Mouse (Mus musculus) hindbrain, embryonic 14.5 days (tissue): Measurements from ENCODE around the gene Dennd1a. TPM values are rescaled to one million over a fixed set of nuclear protein-coding genes. Genes with fewer than 3 reads are reported as not detected.
A peak's percentile ranks its signal among the peaks of the same experiment; 100 is the strongest.

Experiments
- ATAC-seq: fragments of 200-750 bp; cut with Nextera tagmentation; 2 replicates; pipeline ENCODE4 v1.8.0; 2017; ENCODE audit warnings: moderate number of reproducible peaks, mild to moderate bottlenecking, moderate TSS enrichment, moderate library complexity; ENCODE audit not compliant: low FRiP score
- DNase-seq: peaks from one replicate; pipeline ENCODE4 v3.0.0-alpha.2; 2015; ENCODE audit warnings: low spot score
- H3K27ac ChIP-seq: fragments of 300-500 bp; sonication (generic); 2 replicates; pipeline ENCODE4 v1.5.1; 2014; ENCODE audit warnings: mild to moderate bottlenecking, moderate library complexity
- H3K27me3 ChIP-seq: fragments of 300-500 bp; sonication (generic); 2 replicates; pipeline ENCODE4 v1.6.1; 2014; ENCODE audit warnings: mild to moderate bottlenecking, low read length, mixed read lengths; ENCODE audit not compliant: control insufficient read depth, insufficient read depth
- H3K36me3 ChIP-seq: fragments of 300-500 bp; sonication (generic); replicated peaks from 2 replicates; pipeline ENCODE4 v1.6.1; 2014; ENCODE audit not compliant: control insufficient read depth, insufficient read depth
- H3K4me1 ChIP-seq: fragments of 300-500 bp; sonication (generic); replicated peaks from 2 replicates; pipeline ENCODE4 v1.6.1; 2014; ENCODE audit warnings: antibody characterized with exemption, low read length, mixed read lengths; ENCODE audit not compliant: control insufficient read depth, insufficient read depth
- H3K4me2 ChIP-seq: fragments of 300-500 bp; sonication (generic); replicated peaks from 2 replicates; pipeline ENCODE4 v1.6.1; 2014; ENCODE audit warnings: mild to moderate bottlenecking, moderate library complexity
- H3K4me3 ChIP-seq: fragments of 300-500 bp; sonication (generic); replicated peaks from 2 replicates; pipeline ENCODE4 v1.5.1; 2014; ENCODE audit warnings: mild to moderate bottlenecking, low read length
- H3K9ac ChIP-seq: fragments of 300-500 bp; sonication (generic); 2 replicates; pipeline ENCODE4 v1.6.1; 2014
- H3K9me3 ChIP-seq: fragments of 300-500 bp; sonication (generic); 2 replicates; pipeline ENCODE4 v1.6.1; 2016; ENCODE audit warnings: low read length; ENCODE audit not compliant: control insufficient read depth
- WGBS: fragments of 180-500 bp; shearing (Covaris S2); extraction: QIAGEN DNeasy Blood & Tissue Kit; methylation state at CpG from one replicate; pipeline ENCODE4 v1.1.7; 2014; 5-methylcytosine and 5-hydroxymethylcytosine counted together
- polyA plus RNA-seq: library from polyadenylated mRNA; unstranded; fragments of >200 nt; fragmentation: Nextera tagmentation; extraction: Ambion mirVana; gene quantifications from 2 replicates; pipeline ENCODE4 v1.2.1, GENCODE M21; 2014

Gene Dennd1a
- polyA plus RNA-seq, 1 experiment from 2014 or later: 16.7 TPM

GRCm38 (mm10) chr2:38139536-38139935 is 147.7 kb downstream of the Dennd1a start:
- ATAC-seq (no peak), DNase-seq (no peak)
- WGBS: 50% methylated on average over 3 of the region's 3 CpGs
- Histone ChIP-seq H3K4me1 (peaks cover 9% of the 10 kb centered on the region), H3K4me2 (no peak overlapping the region), H3K27ac (no peak overlapping the region), H3K36me3 (no peaks in the 10 kb centered on the region), H3K9ac (no peak overlapping the region), H3K4me3 (no peak overlapping the region), H3K9me3 (no peaks in the 10 kb centered on the region), H3K27me3 (no peaks in the 10 kb centered on the region)

- DNase-seq (peak; percentile 54), ATAC-seq (peak; percentile 79; the same call in 1 of the 2 replicates)
- Histone ChIP-seq H3K4me1 (0 out of 2 replicates have a peak, but pooled peaks cover 6% of the 10 kb centered on the region), H3K9me3 (no peaks in the 10 kb centered on the region), H3K4me3 (no peak overlapping the region), H3K4me2 (no peak overlapping the region), H3K27me3 (no peaks in the 10 kb centered on the region), H3K36me3 (no peaks in the 10 kb centered on the region), H3K27ac (no peak overlapping the region), H3K9ac (no peak overlapping the region)
- 14% methylated on average over 5 of the region's 5 CpGs for WGBS
Measured at GRCm38 (mm10) chr2:38137086-38137485, 150.1 kb downstream of the Dennd1a start.

GRCm38 (mm10) chr2:38135427-38135826 is 151.8 kb downstream of the Dennd1a start:
- WGBS: 56% methylated on average over 3 of the region's 3 CpGs
- no peak overlapping the region for H3K9ac ChIP-seq
- no peak overlapping the region for H3K4me3 ChIP-seq
- no peaks in the 10 kb centered on the region for H3K27me3 ChIP-seq
- no peak for ATAC-seq
- no peak overlapping the region for H3K27ac ChIP-seq
- peak; percentile 42 for DNase-seq
- H3K9me3 ChIP-seq: no peaks in the 10 kb centered on the region
- no peaks in the 10 kb centered on the region for H3K36me3 ChIP-seq
- no peak overlapping the region for H3K4me2 ChIP-seq
- H3K4me1 ChIP-seq: 0 out of 2 replicates have a peak, but pooled peaks cover 6% of the 10 kb centered on the region

- Histone ChIP-seq H3K4me2 (no peak overlapping the region), H3K27ac (no peak overlapping the region), H3K9me3 (no peaks in the 10 kb centered on the region), H3K36me3 (no peaks in the 10 kb centered on the region), H3K4me1 (no peaks in the 10 kb centered on the region), H3K4me3 (no peak overlapping the region), H3K9ac (no peak overlapping the region), H3K27me3 (no peaks in the 10 kb centered on the region)
- ATAC-seq (no peak), DNase-seq (no peak)
- 89% methylated on average over 5 of the region's 5 CpGs for WGBS
Measured at GRCm38 (mm10) chr2:38133036-38133825, 154.0 kb downstream of the Dennd1a start.

- H3K4me1 ChIP-seq: no peaks in the 10 kb centered on the region
Measured at GRCm38 (mm10) chr2:38132233-38132822, 154.9 kb downstream of the Dennd1a start.

GRCm38 (mm10) chr2:38131538-38131937 is 155.7 kb downstream of the Dennd1a start:
- ATAC-seq (no peak), DNase-seq (no peak)
- no peak overlapping the region for H3K27ac ChIP-seq
- no peaks in the 10 kb centered on the region for H3K4me1 ChIP-seq
- H3K27me3 ChIP-seq: no peaks in the 10 kb centered on the region
- H3K4me3 ChIP-seq: no peak overlapping the region
- H3K4me2 ChIP-seq: no peak overlapping the region
- no peak overlapping the region for H3K9ac ChIP-seq
- H3K36me3 ChIP-seq: no peaks in the 10 kb centered on the region
- H3K9me3 ChIP-seq: no peaks in the 10 kb centered on the region
- 100% methylated on average over 1 of the region's 1 CpGs for WGBS

More at GRCm38 (mm10) chr2:38132233-38132822, 154.9 kb downstream of the Dennd1a start:
- no peak overlapping the region for H3K4me2 ChIP-seq
- no peaks in the 10 kb centered on the region for H3K36me3 ChIP-seq
- DNase-seq (no peak), ATAC-seq (no peak)
- H3K27me3 ChIP-seq: no peaks in the 10 kb centered on the region
- H3K27ac ChIP-seq: no peak overlapping the region
- H3K9ac ChIP-seq: no peak overlapping the region
- H3K9me3 ChIP-seq: no peaks in the 10 kb centered on the region
- no peak overlapping the region for H3K4me3 ChIP-seq
- 86% methylated on average over 1 of the region's 1 CpGs for WGBS

GRCm38 (mm10) chr2:38129961-38130802 is 157.0 kb downstream of the Dennd1a start:
- H3K4me3 ChIP-seq: no peak overlapping the region
- H3K27ac ChIP-seq: no peak overlapping the region
- no peak for DNase-seq
- no peak overlapping the region for H3K4me2 ChIP-seq
- no peaks in the 10 kb centered on the region for H3K36me3 ChIP-seq
- H3K27me3 ChIP-seq: no peaks in the 10 kb centered on the region
- no peak overlapping the region for H3K9ac ChIP-seq
- 71% methylated on average over 6 of the region's 6 CpGs for WGBS
- no peak for ATAC-seq
- H3K9me3 ChIP-seq: no peaks in the 10 kb centered on the region
- H3K4me1 ChIP-seq: no peaks in the 10 kb centered on the region

GRCm38 (mm10) chr2:38126383-38126732 is 160.8 kb downstream of the Dennd1a start:
- WGBS: 62% methylated on average over 3 of the region's 3 CpGs
- no peak for DNase-seq
- Histone ChIP-seq H3K27ac (no peak overlapping the region), H3K4me1 (no peaks in the 10 kb centered on the region), H3K9me3 (no peaks in the 10 kb centered on the region), H3K9ac (no peak overlapping the region), H3K4me3 (no peak overlapping the region), H3K27me3 (no peaks in the 10 kb centered on the region), H3K4me2 (no peak overlapping the region), H3K36me3 (no peaks in the 10 kb centered on the region; the same call in 1 of the 2 replicates)
- no peak for ATAC-seq
